Mouse (Mus musculus): ENCODE measurements around the gene Fam43b. TPM values are rescaled to one million over a fixed set of nuclear protein-coding genes. Genes with fewer than 3 reads are reported as not detected.

Gene Fam43b
- total RNA-seq, 2 experiments from 2014 or later, result 0.11 TPM; not detected in 1

DNA sequence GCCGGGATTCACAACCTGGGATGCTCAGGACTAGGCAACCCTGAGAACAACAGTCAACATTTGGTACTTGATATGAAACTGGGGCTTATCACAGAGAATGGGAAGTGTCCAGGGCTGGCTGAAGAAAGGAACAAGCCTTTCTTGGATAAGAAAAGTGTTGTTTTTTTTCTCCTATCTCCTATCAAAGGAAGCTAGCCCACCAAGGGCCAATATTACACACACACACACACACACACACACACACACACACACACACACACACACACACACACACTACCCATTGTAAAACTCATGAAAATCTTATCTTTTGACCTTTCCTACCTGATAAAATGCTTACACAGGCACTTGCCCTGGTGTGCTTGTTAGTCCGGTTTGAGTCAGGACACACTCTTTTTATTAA lies 40.8 kb downstream of the Fam43b start:
- intact Hi-C loops (cut with DNase I), result no loop called here
- no peak for DNase-seq (ENCODE audit: low spot score)

GRCm38 (mm10) chr4:138353438-138354171 lies 42.7 kb downstream of the Fam43b start:
- intact Hi-C loops (cut with DNase I), result no loop called here
- no peak for DNase-seq (ENCODE audit: low spot score)

- intact Hi-C loops (cut with DNase I), result no loop called here
- no peak for DNase-seq (ENCODE audit: low spot score)
These were observed 43.6 kb downstream of the Fam43b start for GRCm38 (mm10) chr4:138352692-138353091.

GRCm38 (mm10) chr4:138351821-138352220 lies 44.5 kb downstream of the Fam43b start:
- DNase-seq (ENCODE audit: low spot score), result no peak
- intact Hi-C loops (cut with DNase I), result no loop called here

- intact Hi-C loops (cut with DNase I), result no loop called here
- no peak for DNase-seq (ENCODE audit: low spot score)
These were observed 47.6 kb downstream of the Fam43b start for GRCm38 (mm10) chr4:138348716-138349115.

GRCm38 (mm10) chr4:138347280-138347679 lies 49.0 kb downstream of the Fam43b start:
- no peak for DNase-seq (ENCODE audit: low spot score)
- intact Hi-C loops (cut with DNase I), result no loop called here

- DNase-seq (ENCODE audit: low spot score), result no peak
- intact Hi-C loops (cut with DNase I), result loop anchor here (5.0 kb wide), 1 partner anchor 32 kb away; no protein-coding TSS in a partner anchor
These were observed 51.3 kb downstream of the Fam43b start for GRCm38 (mm10) chr4:138344891-138345545.

Other genes with a start within 250 kb of the Fam43b start
- 10 to 100 TPM; 80.9 to 81.8 TPM for gene Hp1bp3, start 180.2 kb downstream of the Fam43b start, total RNA-seq (2021)
- gene Sh2d5, start 146.1 kb downstream of the Fam43b start, total RNA-seq (2021), result under 1 TPM in 1 of 2 experiments, not detected in 1; 0.25 TPM
- gene Kif17, start 146.1 kb downstream of the Fam43b start, total RNA-seq (2021), result under 1 TPM; 0.13 to 0.22 TPM
- gene Ddost, start 91.8 kb downstream of the Fam43b start, total RNA-seq (2021), result 10 to 100 TPM; 63.6 to 68.4 TPM
- gene Pink1, start 70.2 kb downstream of the Fam43b start, total RNA-seq (2021), result 100 to 1,000 TPM; 560 to 591 TPM
- 1 to 10 TPM; 1.3 to 1.8 TPM for gene Cda, start 28.5 kb downstream of the Fam43b start, total RNA-seq (2021)
- 10 to 100 TPM; 68.1 to 79.0 TPM for gene Mul1, start 38.1 kb upstream of the Fam43b start, total RNA-seq (2021)
- 10 to 100 TPM in 1 of 2 experiments, 1 to 10 TPM in 1; 9.6 to 11.2 TPM for gene Camk2n1, start 57.8 kb upstream of the Fam43b start, total RNA-seq (2021)
- not detected for gene Vwa5b1, start 239.4 kb upstream of the Fam43b start, total RNA-seq (2021)

All from heart, postnatal 25 days (tissue).